Mouse (Mus musculus) CH12.LX (cell line): ENCODE data around the gene Tk2. TPM values are rescaled to one million over a fixed set of nuclear protein-coding genes. Genes with fewer than 3 reads are reported as not detected.

Experiments used
- DNase-seq: peaks from one replicate; pipeline ENCODE4 v3.0.0-alpha.2; 2013; ENCODE audit errors: extremely low read depth
- H3K27ac ChIP-seq: 2 replicates; pipeline ENCODE4 v1.5.1; 2012; ENCODE audit warnings: low read depth, mild to moderate bottlenecking, control low read depth, moderate library complexity; ENCODE audit not compliant: insufficient read depth
- H3K27me3 ChIP-seq: replicated peaks from 2 replicates; pipeline ENCODE3; 2012; ENCODE audit warnings: inconsistent platforms
- H3K36me3 ChIP-seq, 2 experiments: replicated peaks in 1 of 2; 2 replicates each; pipeline versions ENCODE3 to v1.6.1; 2012; ENCODE audit warnings: inconsistent platforms in 1 of 2, low read length in 1 of 2, mild to moderate bottlenecking in 1 of 2, mixed read lengths in 1 of 2, moderate library complexity in 1 of 2; ENCODE audit not compliant: control insufficient read depth in 1 of 2, insufficient read depth in 1 of 2
- H3K4me1 ChIP-seq, 2 experiments: 2 replicates each; pipeline ENCODE4 v1.6.1; 2012; ENCODE audit warnings: inconsistent platforms in 1 of 2, moderate library complexity in 1 of 2; ENCODE audit not compliant: insufficient read depth in 2 of 2, control insufficient read depth in 1 of 2
- H3K4me2 ChIP-seq: 2 replicates; pipeline ENCODE4 v1.6.1; 2012; ENCODE audit warnings: low read depth, mild to moderate bottlenecking, control low read depth; ENCODE audit not compliant: poor library complexity, insufficient read depth, severe bottlenecking
- H3K4me3 ChIP-seq, 3 experiments: fragments of 150-350 bp in 1 of 3; sonication (generic) in 1 of 3; replicated peaks in 1 of 3; 2 replicates each; pipeline versions ENCODE3 to v1.5.1; 2011 to 2012; ENCODE audit warnings: low read depth in 2 of 3, low read length in 2 of 3, mild to moderate bottlenecking in 2 of 3, moderate library complexity in 2 of 3, control low read depth in 1 of 3, improper control_type of control experiment in 1 of 3, inconsistent platforms in 1 of 3, mixed read lengths in 1 of 3; ENCODE audit not compliant: poor library complexity in 1 of 3
- H3K79me2 ChIP-seq: replicated peaks from 2 replicates; pipeline ENCODE4 v1.6.1; 2012; ENCODE audit warnings: mild to moderate bottlenecking, moderate library complexity; ENCODE audit not compliant: control insufficient read depth, poor library complexity, insufficient read depth, severe bottlenecking; ENCODE audit errors: extremely low read depth
- H3K9ac ChIP-seq: 2 replicates; pipeline ENCODE4 v1.6.1; 2012; ENCODE audit warnings: low read depth, mild to moderate bottlenecking, control low read depth, moderate library complexity; ENCODE audit not compliant: insufficient read depth
- H3K9me3 ChIP-seq: replicated peaks from 2 replicates; pipeline ENCODE3; 2012; ENCODE audit warnings: low read length, inconsistent platforms, mixed read lengths
- CHD1 ChIP-seq: IDR thresholded peaks from 2 replicates; pipeline ENCODE4 v1.6.1; 2012; ENCODE audit warnings: low read depth, low read length, improper control_type of control experiment, inconsistent platforms
- CTCF ChIP-seq, 2 experiments: IDR thresholded peaks in 1 of 2; conservative IDR thresholded peaks in 1 of 2; 2 replicates each; pipeline ENCODE4 v1.5.1; 2011 to 2012; ENCODE audit warnings: low read depth in 2 of 2, low read length in 2 of 2, improper control_type of control experiment in 1 of 2, inconsistent platforms in 1 of 2, mild to moderate bottlenecking in 1 of 2, moderate library complexity in 1 of 2
- HCFC1 ChIP-seq: IDR thresholded peaks from 2 replicates; pipeline ENCODE4 v1.6.1; 2012; ENCODE audit warnings: low read depth, mild to moderate bottlenecking, inconsistent platforms, low read length, improper control_type of control experiment
- IRF4 ChIP-seq: IDR thresholded peaks from 2 replicates; pipeline ENCODE4 v1.6.1; 2014; ENCODE audit warnings: low read depth, mild to moderate bottlenecking, inconsistent platforms, low read length, improper control_type of control experiment
- JUND ChIP-seq: conservative IDR thresholded peaks from 2 replicates; pipeline ENCODE4 v1.6.1; 2011; ENCODE audit warnings: low read depth, low read length, improper control_type of control experiment
- MAFK ChIP-seq: IDR thresholded peaks from 2 replicates; pipeline ENCODE4 v1.6.1; 2011; ENCODE audit warnings: low read length, improper control_type of control experiment; ENCODE audit not compliant: insufficient replicate concordance
- MAX ChIP-seq: IDR thresholded peaks from 2 replicates; pipeline ENCODE4 v1.6.1; 2011; ENCODE audit warnings: low read length, improper control_type of control experiment
- MAZ ChIP-seq: IDR thresholded peaks from 2 replicates; pipeline ENCODE4 v1.6.1; 2012; ENCODE audit warnings: low read depth, mild to moderate bottlenecking, inconsistent platforms, low read length, improper control_type of control experiment, moderate library complexity
- MEF2A ChIP-seq: IDR thresholded peaks from 2 replicates; pipeline ENCODE4 v1.6.1; 2014; ENCODE audit warnings: low read depth, mild to moderate bottlenecking, inconsistent platforms, low read length, improper control_type of control experiment, borderline replicate concordance
- MYC ChIP-seq: IDR thresholded peaks from 2 replicates; pipeline ENCODE4 v1.6.1; 2011; ENCODE audit warnings: low read depth, mild to moderate bottlenecking, improper control_type of control experiment, low read length
- NELFE ChIP-seq: IDR thresholded peaks from 2 replicates; pipeline ENCODE4 v1.6.1; 2011; ENCODE audit warnings: low read depth, low read length, improper control_type of control experiment
- NRF1 ChIP-seq: IDR thresholded peaks from 2 replicates; pipeline ENCODE4 v1.6.1; 2014; ENCODE audit warnings: low read depth, mild to moderate bottlenecking, inconsistent platforms, low read length, improper control_type of control experiment, moderate library complexity
- PAX5 ChIP-seq: IDR thresholded peaks from 2 replicates; pipeline ENCODE4 v1.6.1; 2012; ENCODE audit warnings: low read length, inconsistent platforms, mixed read lengths
- POLR2A ChIP-seq: IDR thresholded peaks from 2 replicates; pipeline ENCODE4 v1.6.1; 2011; ENCODE audit warnings: low read depth, mild to moderate bottlenecking, improper control_type of control experiment, low read length
- RCOR1 ChIP-seq: conservative IDR thresholded peaks from 2 replicates; pipeline ENCODE4 v1.6.1; 2012; ENCODE audit warnings: low read depth, mild to moderate bottlenecking, inconsistent platforms, low read length, improper control_type of control experiment
- SIN3A ChIP-seq: IDR thresholded peaks from 2 replicates; pipeline ENCODE4 v1.6.1; 2012; ENCODE audit warnings: low read length, improper control_type of control experiment, inconsistent platforms
- SMC3 ChIP-seq: IDR thresholded peaks from 2 replicates; pipeline ENCODE4 v1.6.1; 2011; ENCODE audit warnings: low read depth, low read length, improper control_type of control experiment
- TBP ChIP-seq: conservative IDR thresholded peaks from 2 replicates; pipeline ENCODE4 v1.6.1; 2011; ENCODE audit warnings: low read depth, low read length, improper control_type of control experiment
- USF1 ChIP-seq: IDR thresholded peaks from 2 replicates; pipeline ENCODE4 v1.6.1; 2014; ENCODE audit warnings: low read depth, mild to moderate bottlenecking, inconsistent platforms, low read length, improper control_type of control experiment
- ZKSCAN1 ChIP-seq: IDR thresholded peaks from 2 replicates; pipeline ENCODE4 v1.6.1; 2012; ENCODE audit warnings: low read depth, inconsistent platforms, low read length, improper control_type of control experiment, borderline replicate concordance
- ZMIZ1 ChIP-seq: IDR thresholded peaks from 2 replicates; pipeline ENCODE4 v1.6.1; 2012; ENCODE audit warnings: low read depth, mild to moderate bottlenecking, inconsistent platforms, low read length, improper control_type of control experiment
- ZNF384 ChIP-seq: IDR thresholded peaks from 2 replicates; pipeline ENCODE4 v1.6.1; 2012; ENCODE audit warnings: low read depth, low read length, improper control_type of control experiment, inconsistent platforms
- dilution Hi-C: fragments of 300-500 bp; cut with MboI; formaldehyde crosslinking; loops from 2 replicates; pipeline ENCODE4 v1.14.3; 2020; ENCODE audit warnings: low sequenced_read_pairs; ENCODE audit not compliant: extremely low pct_unique_long_range_greater_than_20kb, extremely low pct_ligation_motif_present
- in situ Hi-C: fragments of 300-500 bp; cut with MboI; formaldehyde crosslinking; loops from 3 replicates; pipeline ENCODE4 v1.14.3; 2019; ENCODE audit warnings: low sequenced_read_pairs, low pct_ligation_motif_present, low pct_unique_long_range_greater_than_20kb, mixed read lengths
- polyA plus RNA-seq: library from polyadenylated mRNA; unstranded; fragments of >175 nt; gene quantifications from 2 replicates; pipeline ENCODE4 v1.2.1, GENCODE M21; 2012; ENCODE audit warnings: low read depth; ENCODE audit not compliant: insufficient read length
- total RNA-seq, 2 experiments: library from RNA; depleted of rRNA; stranded (reverse); fragments of 300-350 nt in 1 of 2; fragments of >200 nt in 1 of 2; gene quantifications; 2 replicates each; pipeline ENCODE4 v1.2.3; 2012 to 2014

Gene Tk2
- total and polyA plus RNA-seq, 3 experiments: 7.3 to 13.5 (median 8.9) TPM

DNA sequence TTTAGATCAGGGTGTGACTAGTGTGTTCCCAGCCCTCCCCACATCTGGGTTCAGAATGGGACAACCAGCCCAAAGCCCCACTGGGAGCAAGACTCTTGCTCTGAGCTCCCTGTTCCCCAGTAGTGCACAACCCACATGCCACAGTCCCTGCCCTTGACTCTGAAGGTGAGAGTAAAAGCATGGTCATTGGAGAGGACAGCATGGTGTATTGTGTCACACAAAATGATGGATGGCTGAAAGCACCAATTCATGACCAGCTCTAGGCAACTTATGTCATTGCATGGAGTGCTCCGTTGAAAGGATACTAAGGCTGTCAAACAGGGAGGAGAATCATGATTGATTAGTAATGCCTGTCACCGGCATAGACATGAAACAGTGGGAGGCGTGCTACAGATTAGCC, 43.1 kb downstream of the Tk2 start:
- Histone ChIP-seq H3K27ac (no peak overlapping the region), H3K9ac (no peak overlapping the region), H3K9me3 (no peaks in the 10 kb centered on the region), H3K27me3 (peaks cover 83% of the 10 kb centered on the region), H3K4me3 (no peak overlapping the region), H3K4me1 (peaks cover 2 to 3% of the 10 kb centered on the region in 2 experiments; a peak in 3 of 4 replicates)
- TF ChIP-seq SIN3A: no peak
- TF ChIP-seq POLR2A: no peak
- TF ChIP-seq ZMIZ1: no peak
- no peak for TF ChIP-seq CHD1
- no peak for TF ChIP-seq NELFE
- no peak for TF ChIP-seq ZNF384
- TF ChIP-seq MEF2A: no peak
- TF ChIP-seq MAFK: no peak
- no peak for TF ChIP-seq TBP
- no peak for TF ChIP-seq NRF1
- TF ChIP-seq HCFC1: no peak
- no peak for TF ChIP-seq MAX
- TF ChIP-seq CTCF (conservative IDR thresholded peaks at IDR 0.05 in 1 of 2, IDR thresholded peaks at IDR 0.05 in 1 of 2; ENCODE audit: low read depth in 2 of 2, low read length in 2 of 2): no peak
- no peak for TF ChIP-seq PAX5
- no peak for TF ChIP-seq MAZ
- TF ChIP-seq JUND: no peak
- no peak for TF ChIP-seq MYC
- TF ChIP-seq RCOR1: no peak
- TF ChIP-seq IRF4: no peak
- TF ChIP-seq ZKSCAN1: no peak
- TF ChIP-seq, all 38 proteins: peak for 0
- in situ Hi-C loops (no loop called here), dilution Hi-C loops (no loop called here)
- no peaks in the 10 kb centered on the region for H3K36me3 ChIP-seq
- H3K4me2 ChIP-seq: no peak overlapping the region
- DNase-seq: no peak
- no peaks in the 10 kb centered on the region for H3K79me2 ChIP-seq

GRCm38 (mm10) chr8:104202320-104202719, 46.0 kb downstream of the Tk2 start:
- Histone ChIP-seq H3K9ac (no peak overlapping the region), H3K79me2 (no peaks in the 10 kb centered on the region), H3K4me1 (peaks cover 6 to 15% of the 10 kb centered on the region in 2 experiments; a peak in 3 of 4 replicates), H3K27me3 (peaks cover 83% of the 10 kb centered on the region), H3K36me3 (no peaks in the 10 kb centered on the region), H3K4me3 (no peak overlapping the region), H3K4me2 (no peak overlapping the region), H3K27ac (no peak overlapping the region), H3K9me3 (no peaks in the 10 kb centered on the region)
- dilution Hi-C loops: no loop called here
- in situ Hi-C loops: no loop called here
- DNase-seq: no peak
- no peak for TF ChIP-seq ZKSCAN1
- no peak for TF ChIP-seq SMC3
- TF ChIP-seq MAZ: no peak
- no peak for TF ChIP-seq USF1
